8 mouse cellular contexts compared by ENCODE assay signal in the genomic region with DNA sequence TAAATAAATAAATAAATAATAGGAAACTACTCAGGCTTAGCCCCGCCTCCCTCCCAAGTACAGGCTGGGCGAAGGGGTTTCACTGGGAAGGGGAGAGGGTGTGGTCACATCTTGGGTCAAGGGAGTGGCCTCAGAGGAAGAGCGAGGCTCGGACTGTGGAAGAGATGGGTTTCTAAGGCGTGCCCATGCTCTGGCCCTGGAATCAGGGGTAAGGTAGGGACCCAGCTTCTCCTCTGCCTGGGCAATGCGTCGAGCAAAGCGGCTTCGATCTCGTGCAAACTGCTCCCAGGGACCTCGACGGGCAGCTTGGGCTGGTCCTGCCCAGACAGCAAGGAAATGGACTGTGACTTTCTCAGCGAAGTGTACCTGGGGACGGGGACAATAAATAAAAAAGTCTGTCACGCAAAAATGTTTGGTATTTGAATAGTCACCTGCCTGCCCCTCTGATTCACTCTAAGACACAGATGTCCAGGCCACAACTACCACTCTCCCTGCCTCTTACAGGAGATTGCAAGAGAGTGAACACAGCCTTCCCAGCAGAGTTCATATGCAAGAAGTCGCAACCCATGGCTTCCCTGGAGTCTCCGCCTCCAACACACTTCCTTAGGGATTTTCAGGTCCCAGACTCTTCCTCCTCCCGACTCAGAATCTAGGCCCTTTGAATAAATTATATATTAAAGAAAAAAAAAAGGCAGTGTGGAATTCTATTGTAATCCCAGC. TPM values are rescaled to one million over a fixed set of nuclear protein-coding genes. Genes with fewer than 3 reads are reported as not detected.
DNase-seq lines count a peak whose midpoint lies in the region; ATAC-seq and TF ChIP-seq lines count a peak whose summit lies in the region.
"Had no signal": no experiment of that assay in that cellular context is flagged by ENCODE, and none has a peak within 500 bp of the region (broad histone marks: within the 10 kb centered on the region; RNA-seq: fewer than 3 reads in every experiment).

No protein-coding gene starts in this region.

- H3K27ac ChIP-seq in lung, embryonic 16.5 days (ENCODE audit: low read length): peak overlapping the region; percentile 30; the same call in 1 of the 2 replicates
- H3K27ac ChIP-seq in bone marrow macrophage, adult 2 months (ENCODE audit: insufficient read depth, low read depth, low read length): peak overlapping the region; percentile 12; the same call in 1 of the 2 replicates
- H3K27ac ChIP-seq in neural tube, embryonic 12.5 days: no peak overlapping the region

- no peak for ATAC-seq in lung, embryonic 16.5 days (ENCODE audit: low read depth)
- ATAC-seq in neural tube, embryonic 12.5 days (ENCODE audit: low FRiP score, low read depth): no peak

- no peak for DNase-seq in lung, postnatal 10 days
- DNase-seq in induced T-regulatory cell, adult 2 months (ENCODE audit: low read depth): peak; percentile 52
- DNase-seq in gastrocnemius, adult 18-20 months (ENCODE audit: low spot score): no peak
- no peak for DNase-seq in left cerebral cortex, adult 8-10 months (ENCODE audit: low spot score in 2 of 2)
- DNase-seq: retina, postnatal 1 day had no signal

- no peak for TF ChIP-seq CTCF in bone marrow macrophage, adult 2 months (IDR thresholded peaks at IDR 0.05; ENCODE audit: low read depth, low read length)

- no peak for TF ChIP-seq POLR2A in bone marrow macrophage, adult 2 months (IDR thresholded peaks at IDR 0.05; ENCODE audit: borderline replicate concordance, low read depth, low read length)

- H3K9me3 ChIP-seq in lung, embryonic 16.5 days (ENCODE audit: control insufficient read depth, low read length): no peaks in the 10 kb centered on the region
- H3K9me3 ChIP-seq in neural tube, embryonic 12.5 days: no peaks in the 10 kb centered on the region

- peaks cover 5% of the 10 kb centered on the region; the same call in 1 of the 2 replicates for H3K36me3 ChIP-seq in lung, embryonic 16.5 days (ENCODE audit: control insufficient read depth, insufficient read depth, low read length)
- no peaks in the 10 kb centered on the region for H3K36me3 ChIP-seq in neural tube, embryonic 12.5 days

- 69% methylated on average over 18 of the region's 18 CpGs for WGBS in lung, embryonic 16.5 days
- 72% methylated on average over 18 of the region's 18 CpGs for WGBS in neural tube, embryonic 12.5 days

- 0 out of 2 replicates have a peak overlapping the region, but pooled peaks have one; percentile 12 for H3K4me2 ChIP-seq in lung, embryonic 16.5 days (ENCODE audit: low read depth, low read length)
- H3K4me2 ChIP-seq in neural tube, embryonic 12.5 days (replicated peaks): peak overlapping the region; percentile 18; the same call in 1 of the 2 replicates

- no peak overlapping the region for H3K9ac ChIP-seq in lung, embryonic 16.5 days (ENCODE audit: low read length)
- no peak overlapping the region for H3K9ac ChIP-seq in neural tube, embryonic 12.5 days

- H3K4me1 ChIP-seq in lung, embryonic 16.5 days (replicated peaks; ENCODE audit: control insufficient read depth, insufficient read depth, low read length): peaks cover 20% of the 10 kb centered on the region
- peaks cover 15% of the 10 kb centered on the region for H3K4me1 ChIP-seq in bone marrow macrophage, adult 2 months (ENCODE audit: control insufficient read depth, insufficient read depth, low read length)
- peaks cover 25% of the 10 kb centered on the region for H3K4me1 ChIP-seq in neural tube, embryonic 12.5 days

- H3K4me3 ChIP-seq in lung, embryonic 16.5 days (ENCODE audit: low read length): no peak overlapping the region
- H3K4me3 ChIP-seq in bone marrow macrophage, adult 2 months (ENCODE audit: insufficient read depth, low read length): peak overlapping the region; percentile 52
- 0 out of 2 replicates have a peak overlapping the region, but pooled peaks have one; percentile 9 for H3K4me3 ChIP-seq in neural tube, embryonic 12.5 days

- no peaks in the 10 kb centered on the region for H3K27me3 ChIP-seq in lung, embryonic 16.5 days (ENCODE audit: control insufficient read depth, insufficient read depth, low read depth, low read length)
- H3K27me3 ChIP-seq in neural tube, embryonic 12.5 days (replicated peaks): no peaks in the 10 kb centered on the region

RNA-seq across cellular contexts. Expression of gene Ppp1r15a, which starts 3.0 kb away (rescaled TPM):
- 22.4 and 29.0 TPM in 2 replicates for polyA plus RNA-seq in lung, embryonic 16.5 days (2015; fragmentation: Nextera tagmentation; extraction: Ambion mirVana)
- 21.3 and 26.7 TPM in 2 replicates for polyA plus RNA-seq in bone marrow macrophage, adult 2 months (2012; ENCODE audit: insufficient read depth, insufficient read length, missing spikeins)
- 19.4 and 20.1 TPM in 2 replicates for polyA plus RNA-seq in neural tube, embryonic 12.5 days (2016; fragmentation: Nextera tagmentation; extraction: Ambion mirVana)
- total RNA-seq in gastrocnemius, adult 18-20 months (2021): 10 to 100 TPM; 28.6 to 63.5 TPM
- 10 to 100 TPM; 16.0 to 27.0 (median 22.4) TPM for total RNA-seq in left cerebral cortex, adult 8-10 months (2022)

RNA-seq across cellular contexts. Expression of gene Plekha4, which starts 3.0 kb away (rescaled TPM):
- 2.3 and 3.4 TPM in 2 replicates for polyA plus RNA-seq in lung, embryonic 16.5 days (2015; fragmentation: Nextera tagmentation; extraction: Ambion mirVana)
- 1.0 and 1.6 TPM in 2 replicates for polyA plus RNA-seq in bone marrow macrophage, adult 2 months (2012; ENCODE audit: insufficient read depth, insufficient read length, missing spikeins)
- 3.2 and 3.5 TPM in 2 replicates for polyA plus RNA-seq in neural tube, embryonic 12.5 days (2016; fragmentation: Nextera tagmentation; extraction: Ambion mirVana)
- 1 to 10 TPM; 5.2 to 5.3 TPM for total RNA-seq in gastrocnemius, adult 18-20 months (2021)
- total RNA-seq in left cerebral cortex, adult 8-10 months (2022): 1 to 10 TPM; 3.0 to 5.1 (median 4.0) TPM

RNA-seq across cellular contexts. Expression of gene Nucb1, which starts 12.9 kb away (rescaled TPM):
- polyA plus RNA-seq in lung, embryonic 16.5 days (2015; fragmentation: Nextera tagmentation; extraction: Ambion mirVana): 254 and 266 TPM in 2 replicates
- polyA plus RNA-seq in bone marrow macrophage, adult 2 months (2012; ENCODE audit: insufficient read depth, insufficient read length, missing spikeins): 278 and 296 TPM in 2 replicates
- 118 and 119 TPM in 2 replicates for polyA plus RNA-seq in neural tube, embryonic 12.5 days (2016; fragmentation: Nextera tagmentation; extraction: Ambion mirVana)
- total RNA-seq in gastrocnemius, adult 18-20 months (2021): 10 to 100 TPM; 63.3 to 68.6 TPM
- total RNA-seq in left cerebral cortex, adult 8-10 months (2022): 100 to 1,000 TPM in 3 of 4 experiments, 10 to 100 TPM in 1; 97.8 to 121 (median 110) TPM

RNA-seq across cellular contexts. Expression of gene Hsd17b14, which starts 31.6 kb away (rescaled TPM):
- polyA plus RNA-seq in lung, embryonic 16.5 days (2015; fragmentation: Nextera tagmentation; extraction: Ambion mirVana): 0.72 and 0.84 TPM in 2 replicates
- 2.0 and 2.5 TPM in 2 replicates for polyA plus RNA-seq in bone marrow macrophage, adult 2 months (2012; ENCODE audit: insufficient read depth, insufficient read length, missing spikeins)
- polyA plus RNA-seq in neural tube, embryonic 12.5 days (2016; fragmentation: Nextera tagmentation; extraction: Ambion mirVana): 0.26 and 0.43 TPM in 2 replicates
- total RNA-seq in gastrocnemius, adult 18-20 months (2021): 1 to 10 TPM in 1 of 2 experiments, under 1 TPM in 1; 0.91 to 1.9 TPM
- total RNA-seq in left cerebral cortex, adult 8-10 months (2022): 1 to 10 TPM in 2 of 4 experiments, under 1 TPM in 1, not detected in 1; 0.72 to 2.6 (median 1.2) TPM

RNA-seq across cellular contexts. Expression of gene Dhdh, which starts 34.5 kb away (rescaled TPM):
- polyA plus RNA-seq in lung, embryonic 16.5 days (2015; fragmentation: Nextera tagmentation; extraction: Ambion mirVana): 3.6 and 3.7 TPM in 2 replicates
- 22.0 and 25.4 TPM in 2 replicates for polyA plus RNA-seq in bone marrow macrophage, adult 2 months (2012; ENCODE audit: insufficient read depth, insufficient read length, missing spikeins)
- polyA plus RNA-seq in neural tube, embryonic 12.5 days (2016; fragmentation: Nextera tagmentation; extraction: Ambion mirVana): 2.3 and 2.8 TPM in 2 replicates
- total RNA-seq in gastrocnemius, adult 18-20 months (2021): 10 to 100 TPM; 22.6 to 22.9 TPM
- total RNA-seq in left cerebral cortex, adult 8-10 months (2022): 1 to 10 TPM; 5.9 to 7.0 (median 6.3) TPM
